ENCODE assay signal across 16 mouse cellular contexts in genomic region chr19:10751607-10752006, GRCm38 (mm10). TPM values are rescaled to one million over a fixed set of nuclear protein-coding genes. Genes with fewer than 3 reads are reported as not detected.
"Had no signal": no experiment of that assay in that cellular context is flagged by ENCODE, and none has a peak within 500 bp of the region (broad histone marks: within the 10 kb centered on the region; RNA-seq: fewer than 3 reads in every experiment).

No protein-coding gene starts in this region.

- ATAC-seq: intestine, embryonic 15.5 days; liver, embryonic 12.5 days; midbrain, embryonic 13.5 days had no signal

- H3K9me3 ChIP-seq: intestine, embryonic 15.5 days; kidney, embryonic 15.5 days; limb, embryonic 15.5 days; liver, embryonic 12.5 days; lung, embryonic 15.5 days; midbrain, embryonic 13.5 days; neural tube, embryonic 12.5 days had no signal

- DNase-seq: kidney, adult 18-20 months; kidney, postnatal 14 days; lung, postnatal 14 days; right cerebral cortex, postnatal 14 days had no signal

- H3K27me3 ChIP-seq: intestine, embryonic 15.5 days; kidney, embryonic 15.5 days; limb, embryonic 15.5 days; liver, embryonic 12.5 days; lung, embryonic 15.5 days; midbrain, embryonic 13.5 days; neural tube, embryonic 12.5 days had no signal

- H3K4me3 ChIP-seq: intestine, embryonic 15.5 days; kidney, embryonic 15.5 days; left cerebral cortex, adult 2 months; limb, embryonic 15.5 days; liver, embryonic 12.5 days; lung, embryonic 15.5 days; midbrain, embryonic 13.5 days; myocyte; neural tube, embryonic 12.5 days had no signal

- H3K27ac ChIP-seq: intestine, embryonic 15.5 days; kidney, embryonic 15.5 days; left cerebral cortex, adult 2 months; limb, embryonic 15.5 days; liver, embryonic 12.5 days; lung, embryonic 15.5 days; midbrain, embryonic 13.5 days; neural tube, embryonic 12.5 days; stomach, postnatal 0 days had no signal

- H3K4me1 ChIP-seq: intestine, embryonic 15.5 days; kidney, embryonic 15.5 days; limb, embryonic 15.5 days; liver, embryonic 12.5 days; lung, embryonic 15.5 days; neural tube, embryonic 12.5 days had no signal

- H3K36me3 ChIP-seq: intestine, embryonic 15.5 days; kidney, embryonic 15.5 days; limb, embryonic 15.5 days; liver, embryonic 12.5 days; lung, embryonic 15.5 days; midbrain, embryonic 13.5 days; neural tube, embryonic 12.5 days had no signal

RNA-seq across cellular contexts. Expression of gene Cd5, which starts 12.8 kb away (rescaled TPM):
- polyA plus RNA-seq: limb, embryonic 11.5 days; liver, embryonic 12.5 days; liver, embryonic 16.5 days; myocyte had no signal
